Mouse (Mus musculus): ENCODE data around the gene Pipox. TPM values are rescaled to one million over a fixed set of nuclear protein-coding genes. Genes with fewer than 3 reads are reported as not detected.

Gene Pipox
- 1 to 10 TPM; 1.3 to 1.7 TPM for total RNA-seq (2021)

DNA sequence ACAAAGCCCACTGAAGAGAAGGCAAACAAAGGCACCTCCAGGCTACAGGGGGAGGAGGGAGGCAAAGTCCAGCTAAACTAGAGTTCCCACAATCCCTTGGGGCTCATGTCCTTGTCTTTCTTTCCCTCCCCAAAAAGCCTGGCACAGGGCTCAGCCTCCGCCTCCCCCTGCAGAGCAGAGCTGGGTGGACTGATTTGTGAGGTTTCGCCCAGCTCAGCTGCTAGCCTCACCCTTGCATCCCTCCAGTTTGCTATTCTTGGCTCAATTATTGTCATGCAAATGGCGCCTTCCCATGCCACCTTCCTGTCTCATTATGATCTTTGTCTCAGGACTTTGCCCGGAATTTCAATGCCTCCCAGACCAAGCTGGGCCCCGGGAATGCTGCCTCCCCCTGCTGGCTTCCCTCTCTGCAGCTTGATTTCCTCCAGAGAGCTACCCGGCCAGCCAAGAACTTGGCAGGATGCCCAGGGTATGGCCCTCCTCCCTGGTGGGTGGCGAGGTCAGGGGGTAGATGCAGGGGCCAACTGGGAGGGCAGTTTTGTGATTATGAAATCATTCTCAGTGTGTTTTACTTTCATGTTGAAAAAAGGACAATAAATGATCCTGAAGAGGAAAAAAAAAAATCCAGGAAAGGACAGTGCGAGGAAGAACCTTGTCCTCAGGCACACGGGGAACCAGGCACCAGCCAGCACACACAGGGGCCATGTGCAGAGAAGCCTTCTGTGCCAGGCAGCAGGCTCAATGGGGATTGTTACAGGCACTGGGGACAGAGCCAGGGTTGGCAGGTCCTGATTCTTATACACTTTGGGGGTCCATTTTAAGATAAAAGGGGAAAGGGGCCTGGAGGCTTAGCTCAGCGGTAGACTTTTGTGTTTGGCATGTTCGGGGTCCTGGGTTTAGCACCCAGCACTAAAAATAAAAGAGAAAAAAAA lies at the start of gene Pipox:
TSS of gene Pipox (minus strand) at position 310 of the 932 bp plus-strand sequence.
- peak; percentile 81 to 83 for DNase-seq

DNA sequence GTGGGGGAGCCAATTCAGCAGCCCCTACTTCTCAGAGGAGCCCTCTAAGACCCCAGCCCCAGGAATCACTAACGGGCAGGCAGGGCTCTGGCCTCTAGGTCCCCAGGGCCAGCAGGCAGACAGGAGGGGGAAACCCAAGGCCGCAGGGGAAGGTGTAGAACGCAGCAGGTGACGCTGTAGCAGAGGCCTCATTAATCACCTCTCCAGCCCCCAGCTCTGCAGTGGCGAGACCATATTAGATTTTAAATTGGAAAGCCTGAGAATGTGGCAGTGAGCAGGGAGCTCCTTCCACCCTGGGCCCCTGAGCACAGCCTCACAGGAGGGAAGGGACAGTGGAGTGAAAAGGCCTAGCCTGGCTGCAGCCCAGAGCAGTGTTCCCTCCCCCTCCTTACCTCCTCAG lies 48.3 kb upstream of the Pipox start:
- no peak for DNase-seq

DNA sequence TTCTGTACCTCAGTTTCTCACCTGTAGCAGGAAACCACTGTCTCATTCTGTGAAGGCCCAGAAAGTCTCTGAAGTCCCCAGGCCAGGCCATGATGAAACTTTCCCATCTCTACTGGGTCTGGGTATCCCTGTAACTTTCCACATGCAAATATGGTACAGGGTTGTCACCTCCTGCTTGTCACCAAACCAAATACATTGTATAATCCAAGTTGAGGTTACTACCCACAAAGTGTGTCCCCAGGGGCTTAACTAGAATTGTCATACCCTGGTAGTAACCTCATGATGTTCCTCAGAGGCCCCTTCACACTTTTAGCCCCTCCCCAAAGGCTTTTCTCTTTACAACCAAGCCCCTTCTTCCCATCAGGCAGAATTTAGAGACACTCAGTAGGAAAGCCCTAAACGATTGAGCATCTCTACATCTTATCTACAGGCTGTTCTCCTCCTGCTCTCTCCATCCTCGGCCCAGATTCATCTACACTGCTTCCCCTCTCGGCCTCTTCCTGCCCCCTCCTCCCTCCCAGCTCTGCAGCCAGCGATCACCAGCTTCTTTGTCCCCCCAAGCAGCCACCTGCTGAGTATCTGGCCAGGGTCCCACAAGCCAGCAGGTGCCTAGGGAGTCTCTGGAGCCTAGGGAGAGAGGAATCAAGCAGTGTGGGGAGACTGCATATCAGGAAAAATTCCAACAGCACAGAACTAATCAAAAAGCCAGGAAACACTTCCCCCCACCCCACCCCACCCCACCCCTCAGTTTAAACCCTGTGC lies 43.9 kb upstream of the Pipox start:
- no peak for DNase-seq

DNA sequence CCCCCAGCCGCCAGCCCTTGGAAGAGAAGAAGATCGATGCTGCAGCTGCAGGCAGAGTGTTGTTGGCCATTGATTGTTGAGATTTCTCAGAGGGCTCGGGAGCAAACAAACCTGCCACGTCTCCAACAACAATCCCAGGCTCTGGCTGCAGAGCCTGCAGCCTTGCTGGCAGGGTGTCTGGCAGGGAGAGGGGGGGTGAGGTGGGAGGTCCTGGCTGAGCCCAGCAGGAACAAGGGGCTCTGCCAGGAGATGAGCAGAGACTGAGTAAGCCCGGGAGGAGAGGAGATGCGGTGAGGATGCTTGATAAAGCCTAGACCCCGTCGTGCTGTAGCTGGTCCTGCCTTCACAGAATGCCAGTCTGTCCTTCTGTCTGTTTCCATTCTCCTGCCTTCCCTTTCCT lies 43.0 kb upstream of the Pipox start:
- DNase-seq, result no peak

DNA sequence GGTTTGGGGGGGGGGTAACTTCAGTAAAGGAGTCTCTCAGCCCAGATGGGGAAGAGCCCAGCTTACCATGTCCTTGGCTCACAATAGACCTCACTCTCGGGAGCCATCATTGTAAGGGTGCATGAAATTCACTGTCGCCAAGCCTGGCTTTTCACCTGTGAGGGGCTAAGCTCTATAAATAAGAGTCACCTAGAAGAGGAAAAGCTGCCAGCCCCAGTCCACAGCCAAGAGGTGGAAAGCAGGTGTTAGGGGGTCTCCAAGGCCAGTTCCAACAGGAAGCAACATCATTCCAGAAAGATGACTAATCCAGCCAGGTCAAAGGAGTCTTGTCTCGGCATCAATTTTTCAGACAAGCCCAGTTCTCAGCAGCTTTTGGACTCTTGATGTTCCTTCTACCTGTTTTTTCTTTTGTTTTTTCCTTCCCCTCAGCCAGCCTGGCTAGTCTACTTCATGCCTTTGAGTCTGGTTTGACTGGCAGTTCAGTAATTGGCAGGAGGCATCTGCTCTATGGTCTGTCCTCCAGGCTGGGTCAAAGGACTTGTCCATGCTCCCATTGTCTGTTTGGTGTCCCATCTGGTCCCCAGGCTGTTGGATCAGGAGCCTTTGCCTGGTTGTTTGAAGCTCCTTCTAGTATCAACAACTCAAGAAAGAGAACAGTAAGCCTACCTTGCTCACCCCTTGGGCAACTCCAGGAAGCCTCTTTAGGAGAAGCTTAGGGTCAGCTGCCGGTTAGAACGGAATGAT lies 40.8 kb upstream of the Pipox start:
- no peak for DNase-seq

DNA sequence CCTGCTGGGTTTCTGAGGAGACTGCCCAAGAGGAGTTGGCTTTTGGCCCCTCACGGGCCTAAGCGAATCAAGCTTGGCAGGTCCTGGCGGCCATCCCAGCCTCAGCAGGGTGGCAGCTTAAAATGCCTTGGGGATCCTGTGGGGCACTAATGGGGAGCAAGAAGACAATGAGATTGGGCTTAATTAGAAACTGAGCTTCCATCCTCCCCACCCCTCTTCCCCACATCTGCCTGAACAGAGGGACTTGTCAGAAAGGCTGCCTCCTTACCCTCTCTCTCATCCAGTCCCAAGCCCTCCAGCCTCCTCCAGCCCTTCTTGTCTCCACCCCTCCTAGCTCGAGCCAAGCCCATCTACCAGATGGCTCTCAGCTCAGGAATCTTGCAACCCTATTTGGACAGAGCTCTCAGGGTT lies 40.2 kb upstream of the Pipox start:
- no peak for DNase-seq

DNA sequence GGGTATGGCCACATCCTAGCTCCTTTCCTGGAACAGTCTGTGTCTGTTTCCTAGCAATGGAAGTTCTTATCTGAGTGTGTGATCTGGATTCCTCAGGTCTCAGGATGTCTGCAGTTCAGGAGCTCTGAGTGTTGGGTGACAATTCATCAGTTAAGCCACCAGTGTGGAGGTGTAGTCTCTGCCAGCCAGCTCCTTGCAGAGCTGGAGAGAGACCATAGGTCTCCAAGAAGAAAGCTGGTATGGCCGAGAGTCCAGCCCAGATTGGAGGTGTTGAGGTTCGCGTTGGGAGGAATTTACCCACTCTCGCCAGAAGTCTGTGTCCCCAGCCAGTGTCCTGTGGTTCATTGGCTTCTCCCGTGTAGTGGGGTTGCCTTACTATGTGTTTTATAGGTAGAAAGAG lies 38.7 kb upstream of the Pipox start:
- no peak for DNase-seq

DNA sequence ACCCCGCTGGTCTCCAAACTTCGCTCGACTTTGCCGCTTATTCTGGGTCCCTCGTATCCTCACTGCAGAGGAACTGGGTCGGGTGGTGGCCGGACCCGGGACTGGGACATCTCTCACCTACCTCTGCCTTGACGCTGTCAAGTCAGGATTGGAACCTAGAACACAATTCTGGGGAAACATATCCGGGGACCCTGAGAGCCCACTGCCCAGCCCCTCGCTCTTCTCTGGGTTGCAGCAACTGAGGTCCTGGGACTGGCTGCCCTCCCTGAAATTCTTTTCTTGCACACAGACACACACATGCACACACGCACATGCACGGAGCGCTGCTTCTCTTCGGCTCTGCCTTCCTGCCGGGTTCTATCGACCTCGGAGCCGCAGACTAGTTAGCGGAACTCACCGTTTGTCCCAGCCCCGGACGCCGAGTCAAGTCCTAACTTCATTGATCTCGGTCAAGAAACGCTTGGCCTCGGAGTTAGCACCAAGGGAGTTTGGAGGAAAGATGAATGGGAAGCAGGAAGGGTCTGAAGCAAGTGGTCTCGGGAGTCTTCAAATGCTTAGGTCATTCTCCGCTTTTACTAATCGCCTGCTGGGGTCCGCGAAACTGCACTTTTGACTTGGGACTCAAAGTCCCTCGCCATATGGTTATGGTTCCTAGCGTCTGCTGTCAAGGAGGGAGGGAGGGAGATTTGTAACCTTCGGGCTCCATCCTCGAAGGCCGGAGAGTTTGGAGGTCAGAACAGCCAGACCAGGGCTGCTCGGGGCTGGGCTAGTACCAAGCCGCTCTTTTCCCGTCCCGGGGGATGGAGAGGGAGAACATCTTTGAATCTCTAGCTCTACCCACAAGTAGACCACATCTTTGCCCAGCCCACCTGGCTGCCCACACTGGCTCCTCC lies 37.9 kb upstream of the Pipox start:
- DNase-seq, result no peak

DNA sequence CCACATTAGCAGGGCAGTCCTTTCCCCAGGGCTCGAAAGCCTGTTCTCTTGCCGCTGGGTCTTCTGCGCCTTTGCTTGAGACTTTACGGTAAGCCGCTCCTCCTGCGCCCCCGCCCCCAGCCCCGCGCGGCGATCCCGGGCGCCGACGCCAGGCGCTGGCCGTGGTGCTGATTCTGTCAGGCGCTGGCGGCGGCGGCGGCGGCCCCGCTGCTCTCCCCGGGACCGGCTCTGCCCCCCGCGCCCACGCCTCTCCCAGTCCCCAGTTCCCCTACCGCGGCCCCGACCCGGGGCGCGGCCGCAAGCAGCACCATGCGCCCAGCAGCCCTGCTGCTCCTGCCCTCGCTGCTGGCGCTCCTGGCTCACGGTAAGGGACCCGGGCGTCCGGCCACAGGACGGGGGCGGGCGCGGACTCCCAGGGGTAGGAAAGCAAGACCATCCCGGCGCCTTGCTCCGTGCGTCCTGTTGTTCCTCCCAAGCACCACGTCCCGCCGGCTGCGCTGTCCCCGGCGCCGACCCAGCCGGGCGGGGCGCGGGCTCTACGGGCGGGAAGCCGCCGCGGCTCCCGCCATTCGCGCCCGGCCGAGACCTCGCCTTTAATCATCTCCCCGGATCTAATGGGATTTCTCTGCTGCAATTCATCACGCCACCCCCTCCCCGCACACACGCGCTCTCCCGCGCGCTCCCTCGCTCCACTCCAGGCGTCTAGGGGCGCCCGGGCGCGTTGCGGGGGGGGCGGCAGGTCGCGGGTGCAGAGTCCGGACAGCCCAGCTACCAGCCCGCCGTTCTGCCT lies 37.0 kb upstream of the Pipox start, which contains the start of gene Sez6:
TSS of gene Sez6 (plus strand) at position 50 of the 790 bp plus-strand sequence.
- peak; percentile 82 for DNase-seq

DNA sequence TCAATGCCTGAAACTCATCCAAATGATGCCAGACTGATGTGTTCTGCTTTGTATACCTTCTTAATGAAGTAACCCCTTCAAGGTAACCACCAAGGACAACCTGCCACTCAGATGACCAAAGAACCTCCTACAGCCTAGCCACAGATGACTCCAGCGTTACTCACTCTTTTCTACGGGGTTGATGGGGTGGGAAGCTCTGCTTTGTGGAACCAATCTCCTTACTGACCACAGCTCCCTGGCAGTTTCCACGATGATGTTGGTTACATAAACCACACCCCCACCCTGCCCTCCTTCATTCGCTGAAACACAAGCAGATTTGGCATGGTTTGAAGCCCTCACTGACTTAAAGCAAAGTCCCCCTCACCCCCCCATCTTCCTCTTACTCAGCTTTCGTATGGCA lies 33.9 kb upstream of the Pipox start:
- DNase-seq, result no peak

DNA sequence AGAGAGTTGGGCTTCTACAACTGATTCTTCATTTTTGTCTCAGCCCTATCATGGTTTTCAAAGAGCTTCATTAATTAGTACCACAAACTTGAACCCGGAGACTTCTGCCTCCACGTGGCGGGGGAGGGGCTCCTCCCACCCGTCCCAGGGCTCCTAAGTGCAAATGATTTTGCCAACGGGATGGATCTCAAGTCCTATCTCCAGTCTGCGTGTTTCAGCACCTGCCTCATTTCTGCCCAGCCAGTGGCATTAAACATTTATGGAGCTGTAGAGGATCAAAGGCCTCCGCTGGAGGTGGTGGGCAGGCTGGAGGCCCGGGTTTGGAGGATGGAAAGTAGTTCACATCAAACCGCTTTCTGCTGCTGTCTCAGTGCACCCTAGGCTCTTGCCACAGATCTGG lies 32.8 kb upstream of the Pipox start:
- DNase-seq, result no peak

DNA sequence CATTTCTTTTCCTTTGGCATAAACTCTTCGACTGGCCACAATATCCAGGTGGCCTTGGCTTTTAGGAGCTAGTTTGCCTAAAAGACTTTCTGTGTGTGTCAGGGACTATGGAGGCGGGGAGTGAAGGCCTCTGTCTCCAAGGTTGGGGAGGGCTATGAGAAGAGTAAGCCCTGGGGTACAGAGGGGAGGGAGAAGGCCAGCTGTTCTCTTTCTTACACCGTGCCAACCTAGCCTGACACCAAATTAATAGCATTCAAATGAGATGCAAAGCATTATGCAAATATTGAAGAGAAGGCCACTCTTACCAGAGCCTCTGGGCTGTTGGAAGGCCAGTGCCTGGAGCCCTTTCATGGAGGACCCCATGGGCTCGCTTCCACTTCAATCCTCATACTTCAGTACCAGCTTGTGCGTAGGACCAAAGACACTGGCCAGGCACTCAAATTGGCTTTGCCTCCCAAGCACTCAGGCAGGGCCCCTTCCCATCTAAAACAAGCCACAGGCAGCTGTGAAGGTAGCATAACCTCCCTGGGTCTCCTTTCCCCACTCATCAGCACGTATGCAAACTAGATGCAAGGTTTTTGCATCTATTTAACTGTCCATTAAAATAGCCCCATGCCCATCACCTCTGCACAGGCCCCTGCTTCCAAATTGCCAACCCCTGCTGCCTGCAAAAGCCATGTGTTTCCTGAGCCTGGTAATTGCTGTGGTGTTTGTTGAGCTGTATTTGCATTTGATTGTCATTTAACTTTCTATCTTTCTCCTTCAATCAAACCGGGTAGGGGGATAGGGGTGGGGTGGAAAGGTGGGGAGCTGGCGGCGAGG lies 32.2 kb upstream of the Pipox start:
- DNase-seq, result no peak

DNA sequence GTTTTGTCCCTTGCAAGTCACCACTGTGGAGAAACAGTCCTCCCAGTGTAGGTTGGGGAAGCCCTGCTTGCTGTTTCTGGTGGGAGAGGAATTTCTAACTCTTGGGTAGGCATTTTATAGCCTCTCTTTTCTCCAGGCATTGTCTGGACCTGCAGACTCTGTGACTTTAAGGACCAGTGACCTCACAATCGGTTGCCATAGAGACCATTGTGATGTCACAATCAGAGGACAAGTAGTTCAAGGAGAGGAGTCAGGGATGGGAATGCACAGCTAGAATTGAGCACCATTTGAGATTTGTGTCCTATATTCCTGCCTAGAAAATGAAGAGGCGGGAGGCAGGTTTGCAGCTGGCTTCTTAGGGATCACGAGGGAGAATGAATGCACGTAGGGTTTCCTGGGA lies 29.4 kb upstream of the Pipox start:
- DNase-seq, result no peak

DNA sequence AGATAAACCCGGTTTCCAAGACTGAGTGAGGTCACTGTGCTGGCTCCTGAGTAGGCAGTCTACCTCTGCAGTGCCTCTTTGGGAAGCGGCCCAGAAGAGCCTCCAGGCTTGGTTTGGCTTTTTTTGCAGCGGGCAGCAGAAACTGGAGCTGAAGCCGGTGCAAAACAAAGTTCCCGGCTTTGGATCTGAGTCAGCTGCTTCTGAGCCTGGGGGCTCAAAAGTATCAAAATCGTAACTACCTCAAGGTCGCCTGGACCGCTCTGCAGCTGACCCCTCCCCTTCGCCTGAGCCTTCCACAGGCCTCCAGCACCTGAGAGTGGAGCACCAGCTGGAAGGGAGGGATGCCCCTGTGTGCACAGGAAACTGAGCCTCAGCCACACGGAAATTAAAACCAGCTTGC lies 23.3 kb upstream of the Pipox start:
- no peak for DNase-seq

DNA sequence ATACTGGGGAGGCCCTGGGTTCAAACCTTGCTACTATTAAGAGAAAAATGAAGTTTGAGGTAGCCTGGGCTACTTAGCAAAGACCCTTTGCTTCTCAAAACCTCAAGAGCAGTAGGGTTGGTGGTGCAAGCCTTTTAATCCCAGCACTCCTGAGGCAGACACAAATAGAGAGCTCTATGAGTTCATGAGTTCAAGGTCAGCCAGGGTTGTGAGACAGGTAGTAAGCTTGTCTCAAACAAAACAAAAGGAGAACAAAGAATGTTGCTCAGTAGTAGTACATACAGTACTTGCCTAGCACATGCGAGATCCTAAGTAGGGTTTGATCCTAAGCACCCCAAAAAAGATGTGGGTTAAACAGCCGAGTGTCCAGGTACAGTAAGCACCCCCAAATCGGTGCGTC lies 22.8 kb upstream of the Pipox start:
- DNase-seq, result no peak

DNA sequence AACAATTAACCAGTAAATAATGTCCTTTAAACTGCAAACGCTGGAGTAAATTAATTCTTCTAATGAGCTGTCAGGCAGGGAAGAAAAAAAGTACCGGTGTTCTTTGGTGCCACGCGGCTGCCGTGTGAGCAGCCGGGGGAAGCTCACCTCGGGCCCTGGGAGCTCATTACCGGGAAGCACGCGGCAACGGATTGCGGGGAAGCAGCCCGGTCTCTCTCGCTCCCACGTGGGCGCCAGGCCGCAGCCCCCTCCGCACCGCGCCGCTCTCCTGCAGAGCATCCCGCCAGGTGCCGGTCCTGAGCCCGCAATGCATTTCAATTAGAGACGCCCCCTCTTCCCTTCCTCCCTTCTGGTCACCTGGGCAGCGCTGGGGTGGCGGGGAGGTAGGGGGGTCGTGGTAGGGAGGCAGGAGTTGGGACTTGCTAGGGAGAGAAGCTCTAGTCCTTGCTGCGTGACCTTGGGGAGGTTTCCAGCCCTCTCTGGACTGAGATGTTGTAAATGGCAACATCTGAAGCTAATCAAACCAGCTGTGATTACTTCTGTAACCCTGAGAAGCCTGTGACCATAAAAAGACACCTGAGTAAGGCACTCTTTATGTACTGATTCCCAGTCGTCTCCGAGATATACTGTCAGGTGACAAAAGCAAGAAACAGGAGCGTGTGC lies 20.8 kb upstream of the Pipox start:
- no peak for DNase-seq

DNA sequence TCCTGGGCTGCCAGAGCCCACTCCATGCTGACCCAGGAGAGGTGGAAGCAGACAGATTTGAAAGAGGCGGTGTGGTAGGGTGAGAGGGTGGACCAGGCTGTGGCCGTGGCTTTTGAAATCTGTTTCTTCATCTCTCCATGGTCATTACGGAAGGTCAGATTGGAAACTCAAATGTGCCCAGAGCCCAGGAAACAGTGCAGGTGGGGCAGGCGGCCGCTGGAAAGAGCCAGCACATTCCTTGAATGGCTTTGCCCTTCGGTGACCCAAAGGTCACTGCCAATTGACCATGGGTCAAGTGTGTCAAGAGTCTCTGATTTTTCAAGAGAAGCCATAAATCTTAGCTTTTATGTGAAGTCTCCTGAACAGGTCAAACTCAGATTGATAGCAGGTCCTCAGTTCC lies 19.6 kb upstream of the Pipox start:
- no peak for DNase-seq

DNA sequence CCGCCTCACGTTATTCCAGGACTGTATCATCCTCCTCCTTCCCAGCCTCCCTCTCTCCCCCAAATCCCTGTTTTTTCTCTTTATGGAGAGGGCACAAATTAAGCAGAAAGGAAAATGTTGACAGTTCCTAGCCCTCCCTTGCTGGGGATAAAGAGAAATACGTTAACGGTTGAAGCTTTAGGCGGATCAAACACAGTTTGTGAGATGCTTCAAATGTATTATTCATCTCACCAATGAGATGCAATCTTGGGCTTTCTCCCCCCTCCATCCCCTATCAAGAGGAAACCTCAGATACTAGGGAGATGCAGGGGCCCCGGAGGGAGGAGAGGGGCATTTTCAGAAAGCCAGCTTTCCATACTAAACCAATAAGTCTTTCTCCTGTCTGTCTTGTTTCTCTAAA lies 15.9 kb upstream of the Pipox start:
- no peak for DNase-seq

DNA sequence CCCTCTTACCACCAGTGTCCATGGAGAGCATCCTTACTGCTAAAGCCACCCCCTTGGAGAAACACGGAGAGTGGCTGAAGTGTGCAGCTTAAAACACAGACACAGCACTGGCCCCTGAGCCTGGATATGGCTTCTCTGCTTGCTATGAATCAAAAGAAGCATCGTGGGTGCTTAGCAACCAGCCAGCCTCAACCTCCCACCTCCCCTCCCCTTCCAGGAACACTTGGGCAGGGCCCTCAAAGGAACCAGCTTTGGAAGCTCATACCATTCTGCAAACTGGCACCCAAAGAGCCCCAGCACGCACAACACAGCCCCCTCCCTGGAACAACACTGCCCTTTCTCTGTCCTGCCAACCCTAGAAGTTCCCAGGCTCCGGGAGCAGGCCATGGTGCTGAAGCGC lies 15.5 kb upstream of the Pipox start:
- no peak for DNase-seq

DNA sequence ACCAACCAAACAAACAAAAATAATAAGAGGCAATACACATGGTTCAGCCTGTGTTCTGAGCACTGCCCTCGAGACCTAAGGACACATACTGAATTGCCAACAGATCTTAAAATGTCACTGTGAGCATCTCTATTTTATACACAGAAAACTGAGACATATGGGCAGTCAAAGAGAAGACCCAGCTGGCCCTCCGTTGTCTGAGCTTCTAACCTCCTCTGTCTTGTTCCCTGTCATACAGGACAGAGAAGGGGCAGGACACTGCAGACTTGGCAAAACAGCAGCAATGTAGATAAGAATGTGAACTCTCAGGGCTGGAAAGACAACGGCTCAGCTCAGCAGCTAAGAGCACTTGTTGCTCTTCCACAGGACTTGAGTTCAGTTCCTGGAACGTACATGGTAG lies 14.6 kb upstream of the Pipox start:
- no peak for DNase-seq

Measured in layer of hippocampus, postnatal 36 days (tissue).